Mouse (Mus musculus): ENCODE data around the gene Card14. TPM values are rescaled to one million over a fixed set of nuclear protein-coding genes. Genes with fewer than 3 reads are reported as not detected.

Card14 gene
- polyA plus RNA-seq, 1 experiment, result 0.22 TPM

DNA sequence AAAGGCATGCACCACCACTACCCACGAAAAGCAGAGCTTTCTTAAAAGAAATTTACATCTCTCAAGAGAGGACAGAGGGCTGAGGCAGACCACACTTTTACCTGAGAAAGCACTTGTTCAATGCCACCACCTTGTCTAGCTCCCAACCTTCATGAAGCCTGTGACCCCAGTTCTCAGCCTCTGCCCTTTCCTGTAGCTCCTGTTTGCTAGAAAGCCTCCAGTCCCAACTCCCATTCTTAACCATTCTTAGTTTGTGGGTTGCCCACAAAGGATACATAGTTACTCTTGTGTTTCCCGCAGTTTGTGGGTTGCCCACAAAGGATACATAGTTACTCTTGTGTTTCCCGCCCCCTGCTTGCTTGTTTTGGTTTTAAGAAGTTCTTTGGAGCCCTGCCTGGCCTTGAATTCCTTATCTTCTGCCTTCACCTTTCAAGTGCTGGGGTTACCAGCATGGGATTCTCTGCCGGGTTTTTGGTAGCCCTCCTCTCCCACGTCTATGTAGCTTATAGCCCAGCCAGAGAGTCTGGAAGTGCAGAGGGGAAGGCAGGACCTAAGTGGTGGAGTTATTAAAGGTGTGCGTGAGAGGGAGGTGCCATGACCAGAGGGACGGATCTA is 83.9 kb downstream of the Card14 start:
- DNase-seq (ENCODE audit: low read depth), result no peak

GRCm38 (mm10) chr11:119392001-119392614 is 84.5 kb downstream of the Card14 start:
- DNase-seq (ENCODE audit: low read depth), result no peak
- no peak for TF ChIP-seq POLR2A (IDR thresholded peaks at IDR 0.05; ENCODE audit: borderline replicate concordance, extremely low read depth, insufficient read depth, insufficient read length, poor library complexity, severe bottlenecking)
- no peak for TF ChIP-seq CTCF (IDR thresholded peaks at IDR 0.05; ENCODE audit: borderline replicate concordance, extremely low read depth, insufficient read depth, insufficient read length)

More for the DNA sequence above, 83.9 kb downstream of the Card14 start:
- TF ChIP-seq CTCF (IDR thresholded peaks at IDR 0.05; ENCODE audit: borderline replicate concordance, extremely low read depth, insufficient read depth, insufficient read length) (no peak), POLR2A (IDR thresholded peaks at IDR 0.05; ENCODE audit: borderline replicate concordance, extremely low read depth, insufficient read depth, insufficient read length, poor library complexity, severe bottlenecking) (no peak)

- peak; percentile 52 for DNase-seq (ENCODE audit: low read depth)
- no peak for TF ChIP-seq POLR2A (IDR thresholded peaks at IDR 0.05; ENCODE audit: borderline replicate concordance, extremely low read depth, insufficient read depth, insufficient read length, poor library complexity, severe bottlenecking)
- TF ChIP-seq CTCF (IDR thresholded peaks at IDR 0.05; ENCODE audit: borderline replicate concordance, extremely low read depth, insufficient read depth, insufficient read length), result peak; percentile 39; the same call in 1 of the 2 replicates
Observed at GRCm38 (mm10) chr11:119392800-119393482, 85.4 kb downstream of the Card14 start, which contains the start of gene Rnf213. Gene Rnf213 (plus strand): TSS chr11:119393100.

GRCm38 (mm10) chr11:119393483-119393804 is 85.9 kb downstream of the Card14 start:
- DNase-seq (ENCODE audit: low read depth), result no peak
- TF ChIP-seq POLR2A (IDR thresholded peaks at IDR 0.05; ENCODE audit: borderline replicate concordance, extremely low read depth, insufficient read depth, insufficient read length, poor library complexity, severe bottlenecking) (no peak), CTCF (IDR thresholded peaks at IDR 0.05; ENCODE audit: borderline replicate concordance, extremely low read depth, insufficient read depth, insufficient read length) (no peak)

DNA sequence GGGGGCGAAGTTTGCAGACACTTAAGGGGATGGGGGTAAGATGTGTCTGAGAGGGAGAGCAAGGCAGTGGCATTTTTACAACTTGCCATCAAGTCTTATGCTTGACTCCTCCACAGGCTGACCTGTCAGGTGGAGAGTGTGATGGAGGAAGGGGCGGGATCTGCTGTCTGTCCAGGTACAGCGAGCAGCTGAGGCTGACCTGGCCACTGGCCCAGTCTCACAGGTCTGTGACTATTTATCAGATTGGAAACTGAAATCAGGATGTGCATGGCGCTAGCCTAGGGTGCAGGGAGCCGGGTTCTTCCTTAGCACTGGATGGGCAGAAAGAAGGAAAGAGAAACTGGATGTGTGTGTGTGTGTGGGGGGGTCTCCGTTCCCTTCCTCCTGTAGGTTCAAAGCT is 86.6 kb downstream of the Card14 start:
- no peak for DNase-seq (ENCODE audit: low read depth)
- TF ChIP-seq CTCF (IDR thresholded peaks at IDR 0.05; ENCODE audit: borderline replicate concordance, extremely low read depth, insufficient read depth, insufficient read length) (no peak), POLR2A (IDR thresholded peaks at IDR 0.05; ENCODE audit: borderline replicate concordance, extremely low read depth, insufficient read depth, insufficient read length, poor library complexity, severe bottlenecking) (no peak)

Other genes with a start within 250 kb of the Card14 start
- 30.0 and 34.7 TPM in 2 replicates for gene Cbx4, start 221.5 kb upstream of the Card14 start, polyA plus RNA-seq (2012; rRNA removed)
- 69.8 and 99.3 TPM in 2 replicates for gene Tbc1d16, start 79.3 kb upstream of the Card14 start, polyA plus RNA-seq (2012; rRNA removed)
- gene Ccdc40, start 79.2 kb upstream of the Card14 start, polyA plus RNA-seq (2012; rRNA removed), result 11.0 and 17.0 TPM in 2 replicates
- gene Gaa, start 39.9 kb upstream of the Card14 start, polyA plus RNA-seq (2012; rRNA removed), result 93.3 and 102 TPM in 2 replicates
- 188 and 217 TPM in 2 replicates for gene Eif4a3, start 7.7 kb upstream of the Card14 start, polyA plus RNA-seq (2012; rRNA removed)
- gene Sgsh, start 47.8 kb downstream of the Card14 start, polyA plus RNA-seq (2012; rRNA removed), result 3.6 and 5.8 TPM in 2 replicates
- 10.0 TPM in 2 replicates for gene Slc26a11, start 47.8 kb downstream of the Card14 start, polyA plus RNA-seq (2012; rRNA removed)
- 2.3 and 2.8 TPM in 2 replicates for gene Rnf213, start 85.3 kb downstream of the Card14 start, polyA plus RNA-seq (2012; rRNA removed)
- 33.8 and 34.1 TPM in 2 replicates for gene Endov, start 183.6 kb downstream of the Card14 start, polyA plus RNA-seq (2012; rRNA removed)
- 9.2 and 14.7 TPM in 2 replicates for gene Nptx1, start 240.0 kb downstream of the Card14 start, polyA plus RNA-seq (2012; rRNA removed)

Data from brain, embryonic 14.5 days (tissue).